ENCODE assay signal across 31 mouse cellular contexts in genomic region chr11:72388113-72388529, GRCm38 (mm10). TPM values are rescaled to one million over a fixed set of nuclear protein-coding genes. Genes with fewer than 3 reads are reported as not detected.
DNase-seq lines count a peak whose midpoint lies in the region; ATAC-seq lines count a peak whose summit lies in the region.
"Had no signal": no experiment of that assay in that cellular context is flagged by ENCODE, and none has a peak within 500 bp of the region (broad histone marks: within the 10 kb centered on the region; RNA-seq: fewer than 3 reads in every experiment).

No protein-coding gene starts in this region.

- H3K27ac ChIP-seq in lung, embryonic 15.5 days, result 0 out of 2 replicates have a peak overlapping the region, but pooled peaks have one; percentile 33
- peak overlapping the region; percentile 59; the same call in 1 of the 2 replicates for H3K27ac ChIP-seq in limb, embryonic 12.5 days
- H3K27ac ChIP-seq: forebrain, embryonic 13.5 days; heart, adult 2 months; heart, embryonic 13.5 days; hindbrain, embryonic 14.5 days; liver, embryonic 14.5 days; midbrain, embryonic 13.5 days had no signal

- WGBS in lung, embryonic 15.5 days, result 97% methylated on average over 6 of the region's 6 CpGs
- 63% methylated on average over 6 of the region's 6 CpGs for WGBS in limb, embryonic 12.5 days

- no peak for ATAC-seq in lung, embryonic 15.5 days (ENCODE audit: borderline replicate concordance, extremely low read depth, low FRiP score, low TSS enrichment)
- peak; percentile 84 for ATAC-seq in limb, embryonic 12.5 days (ENCODE audit: insufficient number of reproducible peaks, insufficient read depth, low FRiP score, low TSS enrichment, low read depth)
- ATAC-seq: forebrain, embryonic 13.5 days; intestine, postnatal 0 days; midbrain, embryonic 13.5 days had no signal

- peaks cover 38% of the 10 kb centered on the region for H3K36me3 ChIP-seq in lung, embryonic 15.5 days
- no peaks in the 10 kb centered on the region for H3K36me3 ChIP-seq in limb, embryonic 12.5 days
- H3K36me3 ChIP-seq: midbrain, embryonic 13.5 days had no signal

- intact Hi-C loops in gastrocnemius, postnatal 14 days (cut with DNase I; ENCODE audit: low total_unique reads), result no loop called here

- peak; percentile 88 for DNase-seq in gastrocnemius, adult 18-20 months (ENCODE audit: low spot score)
- no peak for DNase-seq in gastrocnemius, postnatal 14 days
- no peak for DNase-seq in lung, adult 18-20 months
- DNase-seq in kidney, postnatal 4 days, result no peak
- DNase-seq in urinary bladder, postnatal 4 days (ENCODE audit: low spot score in 2 of 2), result no peak
- DNase-seq: adrenal gland, adult 2 months; adrenal gland, postnatal 36 days; cerebellum, adult 18-20 months; cerebellum, postnatal 10 days; heart, adult 2 months; heart, postnatal 10 days; kidney, adult 9 months; kidney, postnatal 10 days; layer of hippocampus, adult 9-11 months; liver; lung, embryonic 14.5 days; thymus, postnatal 4 days had no signal

- H3K4me2 ChIP-seq in lung, embryonic 15.5 days, result no peak overlapping the region
- H3K4me2 ChIP-seq in limb, embryonic 12.5 days, result no peak overlapping the region
- H3K4me2 ChIP-seq: forebrain, embryonic 13.5 days; heart, embryonic 13.5 days; hindbrain, embryonic 14.5 days; lung, embryonic 14.5 days; midbrain, embryonic 13.5 days had no signal

- H3K9ac ChIP-seq in lung, embryonic 15.5 days, result no peak overlapping the region
- H3K9ac ChIP-seq in limb, embryonic 12.5 days (replicated peaks), result no peak overlapping the region
- H3K9ac ChIP-seq: forebrain, embryonic 13.5 days; heart, embryonic 13.5 days; hindbrain, embryonic 14.5 days; liver, embryonic 14.5 days; lung, embryonic 14.5 days; midbrain, embryonic 13.5 days had no signal

- H3K27me3 ChIP-seq in lung, embryonic 15.5 days, result no peaks in the 10 kb centered on the region
- H3K27me3 ChIP-seq in limb, embryonic 12.5 days, result no peaks in the 10 kb centered on the region
- H3K27me3 ChIP-seq: forebrain, embryonic 13.5 days; heart, embryonic 13.5 days; midbrain, embryonic 13.5 days had no signal

- no peak overlapping the region for H3K4me3 ChIP-seq in lung, embryonic 15.5 days
- H3K4me3 ChIP-seq in limb, embryonic 12.5 days (replicated peaks), result no peak overlapping the region
- H3K4me3 ChIP-seq: forebrain, embryonic 13.5 days; heart, adult 2 months; heart, embryonic 13.5 days; midbrain, embryonic 13.5 days had no signal

- no peaks in the 10 kb centered on the region for H3K9me3 ChIP-seq in lung, embryonic 15.5 days
- no peaks in the 10 kb centered on the region for H3K9me3 ChIP-seq in limb, embryonic 12.5 days
- H3K9me3 ChIP-seq: forebrain, embryonic 13.5 days; heart, embryonic 13.5 days; midbrain, embryonic 13.5 days had no signal

- peaks cover 34% of the 10 kb centered on the region for H3K4me1 ChIP-seq in lung, embryonic 15.5 days
- peaks cover 16% of the 10 kb centered on the region for H3K4me1 ChIP-seq in limb, embryonic 12.5 days (replicated peaks)
- H3K4me1 ChIP-seq: forebrain, embryonic 13.5 days; heart, embryonic 13.5 days; midbrain, embryonic 13.5 days had no signal

RNA-seq across cellular contexts. Expression of gene Smtnl2, which starts 23.4 kb away (rescaled TPM):
- 100 to 1,000 TPM; 311 to 327 TPM for total RNA-seq in gastrocnemius, adult 18-20 months (2021)
- total RNA-seq in gastrocnemius, postnatal 14 days (2021), result 100 to 1,000 TPM; 160 to 162 TPM
- 156 and 158 TPM in 2 replicates for polyA plus RNA-seq in lung, embryonic 15.5 days (2015; fragmentation: Nextera tagmentation; extraction: Ambion mirVana)
- polyA plus RNA-seq in limb, embryonic 12.5 days (2016; fragmentation: Nextera tagmentation; extraction: Ambion mirVana), result 25.7 and 29.0 TPM in 2 replicates

RNA-seq across cellular contexts. Expression of gene Tekt1, which starts 25.9 kb away (rescaled TPM):
- total RNA-seq in gastrocnemius, adult 18-20 months (2021), result 1 to 10 TPM; 1.6 to 3.4 TPM
- under 1 TPM; 0.78 TPM for total RNA-seq in gastrocnemius, postnatal 14 days (2021)
- 11.4 and 11.8 TPM in 2 replicates for polyA plus RNA-seq in lung, embryonic 15.5 days (2015; fragmentation: Nextera tagmentation; extraction: Ambion mirVana)
- 4.7 and 6.0 TPM in 2 replicates for polyA plus RNA-seq in limb, embryonic 12.5 days (2016; fragmentation: Nextera tagmentation; extraction: Ambion mirVana)
- total RNA-seq: heart, adult 2 months; hematopoietic stem cell, adult 5-6 weeks; megakaryocyte-erythroid progenitor cell, adult 5-6 weeks had no signal
- polyA plus RNA-seq: liver, embryonic 14.5 days; small intestine, adult 2 months had no signal

RNA-seq across cellular contexts. Expression of gene Ggt6, which starts 47.2 kb away (rescaled TPM):
- 1 to 10 TPM; 2.1 to 2.3 TPM for total RNA-seq in gastrocnemius, adult 18-20 months (2021)
- total RNA-seq in gastrocnemius, postnatal 14 days (2021), result under 1 TPM; 0.18 to 0.38 TPM
- 0.14 and 0.26 TPM in 2 replicates for polyA plus RNA-seq in lung, embryonic 15.5 days (2015; fragmentation: Nextera tagmentation; extraction: Ambion mirVana)
- 0.15 and 0.36 TPM in 2 replicates for polyA plus RNA-seq in limb, embryonic 12.5 days (2016; fragmentation: Nextera tagmentation; extraction: Ambion mirVana)
- total RNA-seq: common myeloid progenitor, adult 5-6 weeks; heart, adult 2 months; heart, postnatal 10 days; hematopoietic stem cell, adult 5-6 weeks; left cerebral cortex, postnatal 10 days; megakaryocyte-erythroid progenitor cell, adult 5-6 weeks had no signal
- polyA plus RNA-seq: forebrain, embryonic 13.5 days; heart, embryonic 13.5 days; lung, embryonic 14.5 days; midbrain, embryonic 13.5 days; neural tube, embryonic 14.5 days had no signal

RNA-seq across cellular contexts. Expression of gene Mybbp1a, which starts 53.0 kb away (rescaled TPM):
- total RNA-seq in gastrocnemius, adult 18-20 months (2021), result 10 to 100 TPM; 54.7 to 63.3 TPM
- total RNA-seq in gastrocnemius, postnatal 14 days (2021), result 10 to 100 TPM; 58.7 to 62.8 TPM
- polyA plus RNA-seq in lung, embryonic 15.5 days (2015; fragmentation: Nextera tagmentation; extraction: Ambion mirVana), result 137 and 140 TPM in 2 replicates
- 173 and 176 TPM in 2 replicates for polyA plus RNA-seq in limb, embryonic 12.5 days (2016; fragmentation: Nextera tagmentation; extraction: Ambion mirVana)
